In genomic region chr8:116362351-116362750, GRCm38 (mm10) we compare ENCODE assay signal across 15 mouse cellular contexts.
DNase-seq lines count a peak whose midpoint lies in the region.
"Had no signal": no experiment of that assay in that cellular context is flagged by ENCODE, and none has a peak within 500 bp of the region (broad histone marks: within the 10 kb centered on the region; RNA-seq: fewer than 3 reads in every experiment).

No protein-coding gene starts in this region.

- peak; percentile 71 for DNase-seq in heart, adult 11 months
- no peak for DNase-seq in heart, adult 9 months (ENCODE audit: low spot score in 2 of 2)
- peak; percentile 44 to 50 for DNase-seq in kidney, postnatal 36 days
- DNase-seq in kidney, postnatal 4 days: no peak
- peak; percentile 26 for DNase-seq in adrenal gland, postnatal 25 days
- no peak for DNase-seq in cerebellum, adult 9-10 months
- no peak for DNase-seq in gastrocnemius, postnatal 25 days
- DNase-seq: cerebellum, adult 9-11 months; embryo, embryonic 11 days; gastrocnemius, postnatal 36 days; kidney, postnatal 14 days; liver, embryonic 13.5 days; lung, adult 18-20 months; retina, postnatal 1 day; right cerebral cortex, postnatal 14 days had no signal

Comparison
In these comparisons a context has a peak if more than half of its experiments do, and no peak if none do; other contexts are left out.
1. DNase-seq: peak in heart, adult 11 months (single experiment), kidney, postnatal 36 days (2 of 2) and adrenal gland, postnatal 25 days (single experiment); none in heart, adult 9 months (0 of 2), kidney, postnatal 4 days (0 of 2), cerebellum, adult 9-10 months (single experiment) and gastrocnemius, postnatal 25 days (single experiment).